Mouse (Mus musculus): ENCODE results near the gene Fermt2.
"Not testable (repeated sequence)": the region's sequence is repeated elsewhere in the genome, so short reads cannot be mapped to it uniquely, and the experiment has no call there.

Gene Fermt2

GRCm38 (mm10) chr14:45507923-45508322, 22.0 kb downstream of the Fermt2 start:
- peak; percentile 20 for DNase-seq

GRCm38 (mm10) chr14:45507447-45507846, 22.5 kb downstream of the Fermt2 start:
- DNase-seq = no peak

- peak; percentile 59 for DNase-seq
Observed at GRCm38 (mm10) chr14:45507032-45507431, 22.9 kb downstream of the Fermt2 start.

GRCm38 (mm10) chr14:45506165-45506564, 23.8 kb downstream of the Fermt2 start:
- no peak for DNase-seq

- DNase-seq = no peak
Observed at GRCm38 (mm10) chr14:45504422-45505113, 25.4 kb downstream of the Fermt2 start.

- DNase-seq = no peak
Observed at GRCm38 (mm10) chr14:45503934-45504333, 26.0 kb downstream of the Fermt2 start.

GRCm38 (mm10) chr14:45500052-45500451, 29.9 kb downstream of the Fermt2 start:
- DNase-seq = no peak

- DNase-seq = no peak
Observed at GRCm38 (mm10) chr14:45497116-45497515, 32.8 kb downstream of the Fermt2 start.

GRCm38 (mm10) chr14:45495810-45496209, 34.1 kb downstream of the Fermt2 start:
- not testable (repeated sequence) for DNase-seq

GRCm38 (mm10) chr14:45493891-45494290, 36.0 kb downstream of the Fermt2 start:
- DNase-seq = no peak

GRCm38 (mm10) chr14:45492668-45493067, 37.2 kb downstream of the Fermt2 start:
- DNase-seq = no peak

GRCm38 (mm10) chr14:45492038-45492437, 37.9 kb downstream of the Fermt2 start:
- DNase-seq = no peak

- not testable (repeated sequence) for DNase-seq
Observed at GRCm38 (mm10) chr14:45487201-45487600, 42.7 kb downstream of the Fermt2 start.

GRCm38 (mm10) chr14:45483361-45483760, 46.6 kb downstream of the Fermt2 start:
- DNase-seq = not testable (repeated sequence)

- DNase-seq = no peak
Observed at GRCm38 (mm10) chr14:45478977-45479806, 50.7 kb downstream of the Fermt2 start.

GRCm38 (mm10) chr14:45478515-45478914, 51.4 kb downstream of the Fermt2 start:
- DNase-seq = no peak

GRCm38 (mm10) chr14:45477651-45478050, 52.3 kb downstream of the Fermt2 start:
- DNase-seq = no peak

- DNase-seq = no peak
Observed at GRCm38 (mm10) chr14:45476990-45477389, 52.9 kb downstream of the Fermt2 start.

GRCm38 (mm10) chr14:45472536-45472935, 57.4 kb downstream of the Fermt2 start:
- DNase-seq = no peak

- DNase-seq = no peak
Observed at GRCm38 (mm10) chr14:45469446-45469845, 60.5 kb downstream of the Fermt2 start.

- DNase-seq = not testable (repeated sequence)
Observed at GRCm38 (mm10) chr14:45466371-45466770, 63.5 kb downstream of the Fermt2 start.

- no peak for DNase-seq
Observed at GRCm38 (mm10) chr14:45464036-45465035, 65.6 kb downstream of the Fermt2 start.

- DNase-seq = peak; percentile 73
Observed at GRCm38 (mm10) chr14:45463599-45463998, 66.3 kb downstream of the Fermt2 start.
